Mouse (Mus musculus) gastrocnemius, postnatal 25 days (tissue): ENCODE measurements at regions not wholly inside any gene's neighbourhood (a gene's known extent, or its start where the extent isn't known, plus 50 kb on each side); places are given as distances from the start of the nearest gene placed in this dataset.

Experiments
- DNase-seq: peaks from one replicate; pipeline ENCODE4 v3.0.0; 2022

GRCm38 (mm10) chr7:82921722-82922121 is 54.6 kb downstream of the Mex3b start:
- no peak for DNase-seq

GRCm38 (mm10) chr7:82923220-82924071 is 56.3 kb downstream of the Mex3b start:
- DNase-seq = peak; percentile 7

GRCm38 (mm10) chr7:82924092-82924491 is 57.0 kb downstream of the Mex3b start:
- no peak for DNase-seq

- no peak for DNase-seq
These were observed 71.2 kb downstream of the Mex3b start for GRCm38 (mm10) chr7:82938311-82938710.

DNA sequence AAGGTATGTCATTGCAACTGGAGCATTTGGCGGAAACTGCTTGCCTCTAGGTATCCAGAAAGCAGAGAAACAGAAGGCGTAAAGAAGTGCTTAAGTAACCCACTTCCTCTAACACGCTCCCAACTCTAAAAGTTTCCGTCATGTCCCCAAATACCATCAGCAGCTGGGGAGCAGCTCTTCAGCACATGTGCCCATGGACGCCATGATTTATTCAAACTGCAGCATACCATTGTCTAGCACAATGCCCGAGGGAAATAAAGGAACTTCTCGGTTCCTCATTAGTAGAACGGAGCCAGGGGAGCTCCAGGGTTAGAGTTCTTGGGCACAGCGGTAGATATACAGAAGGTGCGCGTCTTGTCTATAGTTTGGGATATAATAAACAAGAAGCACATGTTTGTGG is 72.4 kb downstream of the Mex3b start:
- DNase-seq = no peak

DNA sequence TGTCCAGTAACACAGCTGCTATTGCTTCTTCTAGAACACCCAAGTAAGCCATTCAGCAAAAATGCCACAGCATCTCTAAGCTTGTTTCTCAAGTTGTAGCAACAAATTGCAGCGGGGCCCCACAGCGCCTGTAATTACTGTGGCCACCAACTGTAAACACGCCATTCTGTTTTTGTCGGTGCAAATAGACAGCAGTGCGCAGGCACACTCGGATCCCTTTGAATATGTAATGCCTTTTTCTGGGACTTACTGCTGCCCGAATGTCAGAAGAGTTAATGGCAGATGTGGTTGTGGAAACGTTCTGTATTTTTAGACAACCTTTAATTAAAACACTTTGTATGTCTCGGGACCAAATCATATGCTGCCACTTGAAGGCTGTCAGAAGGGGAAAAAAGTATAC is 76.2 kb downstream of the Mex3b start:
- no peak for DNase-seq

DNA sequence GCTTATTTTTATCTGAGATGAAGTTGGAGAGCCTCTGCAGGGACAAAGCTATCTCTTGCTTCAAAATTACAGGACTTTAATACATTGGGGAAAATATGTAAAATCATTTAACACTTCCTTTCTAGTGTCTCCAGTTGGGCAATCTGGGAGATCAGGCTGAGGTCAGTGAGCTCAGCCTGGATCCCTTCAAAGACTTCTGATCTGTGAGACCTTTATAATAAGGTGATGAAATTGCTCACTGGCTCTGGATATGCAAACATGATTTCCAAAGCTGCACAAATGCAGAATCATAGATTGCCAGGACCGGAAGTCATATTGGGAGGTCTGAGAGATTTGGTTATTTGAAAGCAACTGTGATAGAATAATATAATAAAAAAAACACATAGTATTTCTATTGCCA is 76.7 kb downstream of the Mex3b start:
- no peak for DNase-seq

GRCm38 (mm10) chr7:82949372-82949771 is 82.2 kb downstream of the Mex3b start:
- no peak for DNase-seq

DNA sequence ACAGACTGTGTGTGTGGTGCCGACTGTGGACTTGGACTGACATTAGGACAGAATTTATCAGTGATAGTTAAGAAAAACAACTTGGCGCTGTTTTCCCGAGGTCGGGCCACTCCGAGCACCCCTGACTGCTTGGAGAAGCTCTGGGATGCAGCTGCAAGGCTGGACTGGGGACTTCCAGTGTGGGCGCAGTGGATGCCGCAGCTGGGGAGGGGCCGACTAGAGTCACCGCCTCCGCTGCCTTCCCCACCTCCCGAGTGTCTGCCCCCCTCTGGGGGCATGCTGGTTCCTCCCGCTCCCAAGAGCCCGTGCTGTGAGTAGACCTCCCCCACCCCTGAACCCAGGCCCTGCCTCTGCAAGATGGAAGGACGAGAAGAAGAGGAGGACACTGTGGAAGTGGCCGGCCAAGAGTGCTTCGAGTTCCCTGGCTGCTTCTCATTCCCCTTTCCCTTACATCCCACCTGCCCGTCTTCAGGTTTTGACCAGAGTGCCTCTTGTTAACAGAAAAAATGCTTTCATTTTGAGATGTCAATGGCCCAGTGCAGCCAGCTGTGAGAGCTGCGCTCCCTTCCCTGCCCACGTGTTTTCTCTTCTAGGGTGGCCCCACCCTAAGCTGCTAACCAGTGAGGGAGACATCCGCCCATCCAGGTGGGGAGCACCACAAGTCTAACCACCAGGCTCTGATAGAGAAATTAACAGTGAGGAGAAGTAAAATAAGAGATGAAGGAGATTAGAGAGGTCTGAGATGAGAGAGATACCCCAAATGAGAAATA is 90.3 kb downstream of the Mex3b start:
- no peak for DNase-seq

DNA sequence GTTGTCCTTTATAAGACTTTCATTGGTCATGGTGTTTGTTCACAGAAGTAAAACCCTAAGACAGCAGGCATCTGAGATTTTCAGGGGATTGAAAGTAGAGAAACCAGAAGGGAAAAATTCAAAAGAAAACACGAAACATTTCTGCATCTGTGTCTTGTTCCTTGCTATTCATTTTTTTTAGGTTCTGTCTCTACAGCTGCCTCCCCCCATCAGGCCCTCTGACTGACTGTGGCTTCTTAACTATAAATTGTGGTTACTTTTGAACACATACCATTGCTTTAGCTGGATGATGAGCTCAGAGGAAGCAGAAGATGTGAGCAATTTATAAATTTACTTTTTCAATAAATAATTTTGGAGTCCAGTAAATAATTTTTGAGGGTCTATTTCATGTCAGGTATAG is 103.5 kb downstream of the Mex3b start:
- no peak for DNase-seq

GRCm38 (mm10) chr7:82971244-82971643 is 104.1 kb downstream of the Mex3b start:
- DNase-seq = no peak

GRCm38 (mm10) chr7:82972214-82973006 is 105.3 kb downstream of the Mex3b start:
- DNase-seq = no peak

GRCm38 (mm10) chr7:82990708-82991107 is 123.6 kb downstream of the Mex3b start:
- no peak for DNase-seq

GRCm38 (mm10) chr7:82993136-82993535 is 126.0 kb downstream of the Mex3b start:
- DNase-seq = no peak

GRCm38 (mm10) chr7:82998848-82999247 is 131.7 kb downstream of the Mex3b start:
- no peak for DNase-seq

DNA sequence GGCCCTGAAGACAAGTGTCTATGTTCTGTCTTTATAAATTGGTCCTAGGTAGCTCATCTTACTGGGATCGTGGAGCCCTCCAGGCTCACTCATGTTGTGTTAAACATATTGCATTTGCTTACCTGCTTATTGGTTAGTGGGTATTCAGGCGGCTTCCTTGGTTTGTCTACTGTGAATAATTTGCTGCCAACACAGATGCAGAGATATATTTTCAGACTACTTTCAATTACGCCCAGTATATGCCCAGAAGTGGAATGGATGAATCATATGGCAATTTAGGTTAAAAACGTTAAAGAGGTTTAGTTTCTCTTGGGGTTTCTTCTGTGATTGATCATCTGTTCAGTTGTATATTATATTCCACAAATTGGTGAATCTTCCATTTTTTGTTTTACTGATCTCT is 140.4 kb downstream of the Mex3b start:
- no peak for DNase-seq

DNA sequence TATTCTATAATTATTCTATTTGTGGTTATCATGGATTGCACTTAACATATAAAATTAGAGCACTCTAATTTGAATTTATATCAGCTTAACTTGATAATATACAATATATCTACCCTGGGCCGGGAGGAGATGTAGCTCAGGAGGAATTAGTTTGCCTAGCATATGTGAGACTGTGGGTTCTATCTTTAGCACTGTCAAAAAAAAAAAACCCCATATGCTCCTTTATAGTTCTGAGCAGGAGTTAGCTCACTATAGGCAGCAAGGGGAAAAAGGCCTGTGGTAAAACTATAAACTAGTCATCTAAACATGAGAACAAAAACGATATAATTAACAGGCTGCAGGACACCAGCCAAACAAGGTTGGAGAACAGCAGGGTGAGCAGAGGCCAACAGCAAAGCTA is 145.0 kb downstream of the Mex3b start:
- no peak for DNase-seq

DNA sequence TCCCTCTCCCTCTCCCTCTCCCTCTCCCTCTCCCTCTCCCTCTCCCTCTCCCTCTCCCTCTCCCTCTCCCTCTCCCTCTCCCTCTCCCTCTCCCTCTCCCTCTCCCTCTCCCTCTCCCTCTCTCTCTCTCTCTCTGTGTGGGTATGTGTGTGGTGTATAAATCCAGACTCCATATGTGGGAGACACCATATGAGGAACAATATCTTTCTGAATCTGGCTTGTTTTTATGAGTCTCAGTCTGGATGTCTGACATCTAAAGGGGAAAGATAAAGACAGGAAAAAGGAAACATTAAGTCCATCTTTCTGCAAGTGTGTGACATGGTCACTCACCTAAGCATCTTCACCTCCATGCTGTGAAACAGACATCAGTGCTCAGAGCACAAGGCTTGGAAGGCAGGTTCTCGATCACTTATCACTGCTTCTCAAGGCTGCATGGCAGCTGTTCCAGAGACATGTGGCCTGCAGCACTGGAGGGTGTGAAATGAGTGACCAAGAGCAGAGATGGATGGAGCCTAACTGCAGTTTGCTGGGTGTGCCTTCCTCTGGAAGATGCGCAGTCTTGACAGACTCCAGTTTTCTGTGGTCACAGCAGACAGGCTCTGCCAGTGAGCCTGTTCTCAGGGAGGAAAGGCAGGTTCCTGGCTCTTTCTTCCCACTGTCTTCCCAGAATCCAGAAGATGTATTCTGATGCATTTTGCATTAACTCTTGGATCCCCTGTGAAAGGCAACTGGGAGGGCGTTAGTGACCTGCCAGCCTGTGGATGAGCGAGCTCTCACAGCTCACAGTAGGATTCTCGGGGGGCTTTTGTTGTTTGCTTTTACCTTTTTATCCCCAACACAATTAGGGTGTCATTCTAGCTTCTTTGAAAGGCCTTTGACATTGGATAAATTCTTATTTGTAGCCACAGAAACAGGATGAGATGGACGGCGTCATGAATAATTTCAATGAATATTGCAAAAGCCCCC is 147.9 kb downstream of the Mex3b start:
- no peak for DNase-seq

- no peak for DNase-seq
These were observed 148.6 kb downstream of the Mex3b start for GRCm38 (mm10) chr7:83015756-83016155.

- DNase-seq = no peak
These were observed 149.4 kb downstream of the Mex3b start for GRCm38 (mm10) chr7:83016566-83016965.

DNA sequence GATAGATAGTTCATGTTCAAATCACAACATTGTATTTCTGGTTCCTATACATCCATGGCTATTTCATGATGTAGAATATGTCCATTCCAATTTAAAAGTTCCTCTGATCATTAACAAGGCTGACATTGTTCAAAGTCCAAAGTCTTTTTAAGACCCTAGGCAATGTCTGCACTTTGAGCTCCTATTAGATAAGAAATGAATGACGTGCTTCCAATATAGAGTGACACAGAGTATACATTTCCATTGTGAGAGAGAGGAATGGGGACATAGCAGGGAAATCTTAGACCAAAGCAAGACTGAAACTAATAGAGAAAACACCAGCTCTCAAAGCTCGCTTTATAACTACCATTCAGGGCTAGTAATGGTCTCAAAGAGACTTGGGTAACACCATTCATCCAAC is 153.5 kb downstream of the Mex3b start:
- DNase-seq = no peak

DNA sequence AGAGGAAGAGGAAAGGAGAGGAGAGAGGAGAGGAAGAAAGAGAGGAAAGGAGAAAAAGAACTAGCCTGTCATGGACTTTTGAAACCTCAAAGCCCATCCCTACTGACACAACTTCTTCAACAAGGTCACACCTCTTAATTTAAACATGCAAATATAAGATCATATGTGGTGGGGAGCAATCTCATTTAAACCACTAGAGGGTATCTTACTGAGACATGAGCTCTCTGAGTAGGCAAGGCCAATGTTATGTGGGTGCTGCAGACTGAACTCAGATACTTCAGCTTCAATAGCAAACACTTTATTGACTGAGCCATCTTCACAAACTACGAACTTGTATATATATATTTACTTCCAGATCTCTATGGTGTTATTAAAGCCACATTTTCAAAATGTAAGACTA is 156.9 kb downstream of the Mex3b start:
- no peak for DNase-seq
